Mouse (Mus musculus) monocyte, adult 5-6 weeks (primary cell): ENCODE results near the gene Foxp1. TPM values are rescaled to one million over a fixed set of nuclear protein-coding genes. Genes with fewer than 3 reads are reported as not detected.

Experiments
- ATAC-seq: fragments of 153-309, 156-312 bp; replicated peaks from 2 replicates; pipeline ENCODE4 v1.8.0; 2017; ENCODE audit warnings: mild to moderate bottlenecking; ENCODE audit not compliant: low TSS enrichment, insufficient number of reproducible peaks, severe bottlenecking, poor library complexity, low FRiP score
- total RNA-seq: library from RNA; stranded (forward); fragments of 200-1000, 200-491, 200-594 nt; gene quantifications from 3 replicates; pipeline ENCODE4 v1.2.3, GENCODE M21; 2017

Foxp1 gene
- total RNA-seq, 1 experiment from 2014 or later, result 75.1 TPM

- no peak for ATAC-seq
Observed at GRCm38 (mm10) chr6:98973433-98973832, 549.1 kb downstream of the Foxp1 start.

- no peak for ATAC-seq
Observed at GRCm38 (mm10) chr6:98972404-98972803, 550.1 kb downstream of the Foxp1 start.

- peak; percentile 62 for ATAC-seq
Observed at GRCm38 (mm10) chr6:98959333-98959732, 563.2 kb downstream of the Foxp1 start.

GRCm38 (mm10) chr6:98956522-98957169, 565.9 kb downstream of the Foxp1 start:
- ATAC-seq, result no peak

GRCm38 (mm10) chr6:98955706-98956105, 566.8 kb downstream of the Foxp1 start:
- ATAC-seq, result no peak

GRCm38 (mm10) chr6:98954439-98954838, 568.1 kb downstream of the Foxp1 start:
- ATAC-seq, result no peak

GRCm38 (mm10) chr6:98949703-98950191, 572.8 kb downstream of the Foxp1 start:
- ATAC-seq, result no peak

- no peak for ATAC-seq
Observed at GRCm38 (mm10) chr6:98949286-98949685, 573.2 kb downstream of the Foxp1 start.

GRCm38 (mm10) chr6:98948153-98949141, 574.1 kb downstream of the Foxp1 start:
- no peak for ATAC-seq

- no peak for ATAC-seq
Observed at GRCm38 (mm10) chr6:98947486-98948152, 574.9 kb downstream of the Foxp1 start.

- no peak for ATAC-seq
Observed at GRCm38 (mm10) chr6:98946731-98947130, 575.8 kb downstream of the Foxp1 start.

- ATAC-seq, result no peak
Observed at GRCm38 (mm10) chr6:98945496-98946412, 576.8 kb downstream of the Foxp1 start.

- ATAC-seq, result no peak
Observed at GRCm38 (mm10) chr6:98938348-98938747, 584.2 kb downstream of the Foxp1 start.

- ATAC-seq, result no peak
Observed at GRCm38 (mm10) chr6:98937513-98937912, 585.0 kb downstream of the Foxp1 start.

- ATAC-seq, result no peak
Observed at GRCm38 (mm10) chr6:98936377-98936776, 586.1 kb downstream of the Foxp1 start.

- ATAC-seq, result 0 out of 2 replicates have a peak, but pooled peaks have one; percentile 11
Observed at GRCm38 (mm10) chr6:98935169-98935568, 587.4 kb downstream of the Foxp1 start.

- no peak for ATAC-seq
Observed at GRCm38 (mm10) chr6:98934381-98934780, 588.1 kb downstream of the Foxp1 start.

GRCm38 (mm10) chr6:98933135-98933724, 589.3 kb downstream of the Foxp1 start:
- no peak for ATAC-seq
